Comparison of ENCODE assay signal across 8 mouse cellular contexts in genomic region chr13:6469446-6470227, GRCm38 (mm10).
DNase-seq lines count a peak whose midpoint lies in the region; ATAC-seq and TF ChIP-seq lines count a peak whose summit lies in the region.

No protein-coding gene starts in this region.

- peaks cover 13% of the 10 kb centered on the region for H3K4me1 ChIP-seq in midbrain, postnatal 0 days (ENCODE audit: insufficient read depth, low read length)

- no peak overlapping the region for H3K4me3 ChIP-seq in midbrain, postnatal 0 days (ENCODE audit: low read depth, low read length)

- no peak overlapping the region for H3K27ac ChIP-seq in midbrain, postnatal 0 days (ENCODE audit: low read depth, low read length)

- H3K4me2 ChIP-seq in midbrain, postnatal 0 days (ENCODE audit: low read depth, low read length, poor library complexity, severe bottlenecking): no peak overlapping the region

- intact Hi-C loops in left cerebral cortex, postnatal 10 days (cut with DNase I): loop anchor here (2.0 to 10.0 kb wide), 5 partner anchors 125 to 1807 kb away; partner anchors contain the start of gene Klf6

- DNase-seq in cerebellum, adult 11 months: peak; percentile 0
- no peak for DNase-seq in cerebellum, adult 9-11 months
- peak; percentile 8 for DNase-seq in cerebellum, adult 9-10 months
- peak; percentile 58 for DNase-seq in gastrocnemius, postnatal 10 days
- DNase-seq in induced T-regulatory cell, adult 2 months (ENCODE audit: low read depth): peak; percentile 34
- DNase-seq in left cerebral cortex, postnatal 10 days (ENCODE audit: extremely low spot score in 1 of 2, low spot score in 2 of 2): peak; percentile 56 to 71
- DNase-seq in midbrain, postnatal 0 days (ENCODE audit: low spot score): peak; percentile 79
- peak; percentile 13 for DNase-seq in thymus, postnatal 0 days (ENCODE audit: low spot score)

- no peaks in the 10 kb centered on the region for H3K36me3 ChIP-seq in midbrain, postnatal 0 days (ENCODE audit: insufficient read depth, low read length)

- H3K9me3 ChIP-seq in midbrain, postnatal 0 days (ENCODE audit: low read length): no peaks in the 10 kb centered on the region

- H3K27me3 ChIP-seq in midbrain, postnatal 0 days (ENCODE audit: insufficient read depth, low read length): no peaks in the 10 kb centered on the region

- peak; percentile 25; the same call in 1 of the 2 replicates for ATAC-seq in midbrain, postnatal 0 days (ENCODE audit: low FRiP score)

- WGBS in midbrain, postnatal 0 days: 48% methylated on average over 11 of the region's 11 CpGs

- peak; percentile 74 for TF ChIP-seq CTCF in midbrain, postnatal 0 days (IDR thresholded peaks at IDR 0.05)

- H3K9ac ChIP-seq in midbrain, postnatal 0 days (replicated peaks; ENCODE audit: low read length, poor library complexity, severe bottlenecking): no peak overlapping the region
